Mouse (Mus musculus): ENCODE results near the gene Rapgef5.
"Not testable (repeated sequence)": the region's sequence is repeated elsewhere in the genome, so short reads cannot be mapped to it uniquely, and the experiment has no call there.

Rapgef5 gene

DNA sequence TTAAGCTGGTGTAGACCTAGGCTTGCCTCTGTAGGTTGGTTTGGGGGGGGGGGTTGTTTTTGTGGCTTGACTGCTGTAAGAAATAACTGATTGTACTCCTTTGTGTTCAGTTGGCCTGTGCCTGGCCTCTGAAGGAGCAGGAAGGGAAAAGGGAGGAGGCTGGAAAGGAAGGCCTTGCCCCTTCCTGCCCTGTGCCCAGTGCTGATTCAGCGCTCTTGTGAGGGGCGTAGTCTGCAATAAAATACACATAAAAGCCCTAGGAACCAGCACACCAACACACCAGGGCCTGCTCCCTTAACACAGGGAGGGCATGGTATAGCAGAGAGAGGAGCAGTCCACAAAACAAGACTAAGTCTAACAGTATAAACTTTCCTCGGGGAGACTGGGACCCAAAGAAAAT lies 247.0 kb downstream of the Rapgef5 start:
- no peak for DNase-seq (ENCODE audit: low read depth, low spot score)

DNA sequence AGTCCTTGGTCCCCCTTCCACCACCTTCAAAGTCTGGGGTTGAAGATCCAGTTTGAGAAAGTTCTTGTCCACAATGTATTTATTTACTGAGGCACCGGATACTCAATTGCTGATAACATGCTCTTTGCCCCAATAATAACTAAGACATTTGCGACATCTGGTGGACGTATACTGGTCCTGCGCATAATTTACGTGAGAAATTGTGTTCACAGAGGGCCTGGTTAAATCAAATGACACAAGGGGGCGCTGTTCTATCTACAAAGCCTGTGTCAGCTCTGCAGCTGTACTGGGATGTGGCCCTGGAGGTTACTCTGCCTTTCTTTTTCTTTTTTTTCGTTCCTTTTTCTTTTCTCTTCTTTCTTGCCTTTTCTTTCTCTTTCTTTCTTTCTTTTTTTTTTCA lies 248.6 kb downstream of the Rapgef5 start:
- DNase-seq (ENCODE audit: low read depth, low spot score): peak; percentile 65

DNA sequence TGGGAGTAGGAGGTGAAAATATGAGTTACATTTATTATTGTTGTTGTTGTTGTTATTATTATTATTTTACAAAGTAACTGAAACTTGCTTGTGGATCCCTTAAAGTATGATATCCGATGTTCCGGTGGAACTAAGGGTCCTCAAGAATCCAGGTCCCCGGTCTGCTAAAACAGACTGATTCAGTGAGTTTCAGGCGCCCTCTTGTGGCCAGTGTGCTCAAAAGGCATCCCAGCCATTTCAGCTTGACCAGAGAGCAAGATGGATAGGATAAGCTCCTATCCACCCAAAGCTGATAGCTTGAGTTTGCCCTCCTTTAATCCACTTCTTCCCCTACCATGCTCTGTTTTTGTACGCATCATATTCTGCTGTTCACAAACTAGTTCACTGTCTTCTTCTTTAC lies 252.8 kb downstream of the Rapgef5 start:
- DNase-seq (ENCODE audit: low read depth, low spot score): no peak

DNA sequence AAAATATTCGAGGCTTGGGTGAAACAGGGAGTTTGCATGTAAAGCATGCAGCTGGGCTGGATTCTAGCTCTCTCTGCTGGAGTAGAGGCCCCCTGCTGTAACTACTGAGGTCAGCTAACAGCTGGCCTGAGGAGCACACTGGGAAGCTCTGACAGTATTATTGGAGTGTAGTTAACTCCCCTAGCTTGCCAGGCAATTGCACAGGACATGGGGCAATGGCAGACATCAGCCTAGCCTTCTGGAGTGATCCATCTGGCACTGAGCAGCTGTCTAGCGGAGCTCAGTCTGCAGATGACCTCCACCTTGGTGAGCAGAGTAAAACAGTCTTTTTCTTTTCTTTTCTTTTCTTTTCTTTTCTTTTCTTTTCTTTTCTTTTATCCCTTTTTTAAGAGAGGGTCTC lies 253.9 kb downstream of the Rapgef5 start:
- DNase-seq (ENCODE audit: low read depth, low spot score): no peak

DNA sequence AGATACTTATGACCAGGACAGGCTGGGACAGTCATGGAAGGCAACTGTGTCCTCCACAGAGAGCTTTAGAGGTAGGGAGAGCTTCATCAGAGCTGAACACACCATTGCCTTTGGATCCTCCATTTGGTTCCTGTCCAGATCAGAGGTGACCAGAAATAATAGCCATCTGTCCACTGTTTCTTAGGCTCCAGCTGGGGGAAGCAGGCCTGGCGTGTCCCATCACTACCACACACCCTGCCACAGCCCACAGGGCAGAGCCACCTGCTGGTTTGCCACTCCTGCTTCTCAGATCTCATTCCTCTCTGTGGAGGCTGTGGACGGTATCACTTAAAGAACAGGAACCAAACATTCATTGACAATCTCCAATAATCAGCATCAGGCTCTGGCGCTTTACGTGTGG lies 254.9 kb downstream of the Rapgef5 start:
- no peak for DNase-seq (ENCODE audit: low read depth, low spot score)

DNA sequence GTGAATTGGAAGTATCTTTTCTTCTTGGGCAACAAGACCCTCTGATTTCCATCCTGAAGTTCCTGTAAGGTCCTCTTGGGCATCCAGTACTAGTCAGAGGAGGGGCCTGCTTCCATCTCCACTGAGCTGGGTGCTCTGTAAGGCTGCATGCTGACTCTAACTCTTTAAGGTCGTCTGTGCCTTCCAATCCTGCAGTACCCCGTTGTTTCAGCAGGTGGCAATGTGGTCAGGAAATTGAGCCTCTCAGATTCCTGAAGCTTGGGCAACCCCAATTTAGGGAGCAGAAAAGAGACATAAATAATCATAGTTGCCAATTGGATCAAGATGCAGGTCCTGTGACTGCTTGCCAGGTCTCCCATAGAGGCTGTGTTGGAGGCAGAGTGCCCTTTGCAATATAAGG lies 256.4 kb downstream of the Rapgef5 start:
- DNase-seq (ENCODE audit: low read depth, low spot score): no peak

DNA sequence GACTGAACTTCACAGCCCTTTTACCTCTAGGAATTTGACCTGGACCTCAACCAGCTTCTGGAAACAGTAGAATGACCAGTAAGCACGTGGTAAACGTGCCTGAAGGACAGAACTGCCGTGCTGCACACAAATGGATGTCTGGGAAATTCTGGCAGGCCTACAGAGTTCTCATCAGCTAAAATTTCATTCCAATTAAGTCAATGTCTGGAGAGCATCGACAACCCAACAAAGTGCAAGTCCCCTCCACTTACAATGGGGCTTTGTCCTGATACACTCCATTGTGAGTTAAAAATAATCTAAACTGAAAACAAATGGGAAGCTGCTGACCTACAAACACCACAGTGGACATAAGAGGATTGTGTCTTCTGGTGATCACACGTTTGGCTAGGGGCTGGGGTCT lies 260.6 kb downstream of the Rapgef5 start:
- no peak for DNase-seq (ENCODE audit: low read depth, low spot score)

DNA sequence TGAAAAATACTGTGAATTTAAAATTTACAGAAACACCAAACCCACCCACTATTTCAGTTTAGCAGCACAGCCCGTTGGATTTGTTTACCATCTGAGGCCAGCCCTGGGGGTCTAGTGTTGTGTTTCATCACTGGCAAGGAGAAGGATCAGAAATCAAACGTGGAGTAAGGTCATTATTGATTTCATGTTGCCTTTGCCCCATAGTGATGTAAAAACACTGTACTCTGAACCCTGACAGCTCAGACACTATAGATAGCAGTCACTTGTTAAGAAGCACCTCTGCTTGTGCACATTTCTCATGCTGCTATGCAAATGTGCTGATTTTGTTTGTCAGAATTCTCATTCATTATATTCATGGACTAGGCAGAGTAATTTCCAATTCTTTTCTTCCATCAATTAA lies 265.1 kb downstream of the Rapgef5 start:
- no peak for DNase-seq (ENCODE audit: low read depth, low spot score)

DNA sequence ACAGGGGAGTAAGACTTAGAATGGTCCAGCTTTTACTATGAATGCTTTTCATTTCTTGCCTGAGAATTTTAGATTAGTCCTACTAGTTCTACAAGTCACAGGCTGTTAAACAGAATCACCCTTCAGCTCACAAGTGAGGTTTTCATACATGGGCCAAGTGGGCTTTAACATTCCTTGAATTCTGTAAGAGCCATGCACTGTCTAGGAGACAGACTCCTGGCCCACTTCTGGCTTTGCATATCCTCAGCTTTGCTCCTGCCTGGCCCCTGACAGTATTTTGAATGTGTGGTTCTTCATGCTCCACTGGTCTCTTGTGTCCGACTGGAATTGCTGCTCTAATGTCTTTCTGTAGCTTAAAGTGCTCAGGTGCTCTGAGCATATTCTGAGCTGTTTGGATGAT lies 267.1 kb downstream of the Rapgef5 start:
- DNase-seq (ENCODE audit: low read depth, low spot score): no peak

DNA sequence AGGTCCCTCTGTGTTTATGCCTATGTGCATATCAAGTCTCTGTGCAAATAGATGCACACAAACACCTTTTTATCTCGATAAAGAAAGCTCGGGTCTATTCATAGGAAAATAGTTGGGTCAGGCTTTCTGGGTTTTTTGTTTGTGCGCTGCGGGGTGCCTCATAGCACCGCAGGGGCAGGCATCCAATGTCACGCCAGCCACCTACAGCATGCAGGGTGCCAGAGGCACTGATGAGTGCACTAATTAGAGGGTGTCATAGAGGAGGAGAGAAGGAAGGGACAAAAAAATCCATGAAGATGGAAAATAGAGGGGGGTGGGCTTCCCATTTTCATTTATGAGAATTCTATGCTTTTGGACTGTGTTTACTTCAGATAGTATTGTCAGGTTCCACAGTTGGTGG lies 270.3 kb downstream of the Rapgef5 start:
- DNase-seq (ENCODE audit: low read depth, low spot score): no peak

DNA sequence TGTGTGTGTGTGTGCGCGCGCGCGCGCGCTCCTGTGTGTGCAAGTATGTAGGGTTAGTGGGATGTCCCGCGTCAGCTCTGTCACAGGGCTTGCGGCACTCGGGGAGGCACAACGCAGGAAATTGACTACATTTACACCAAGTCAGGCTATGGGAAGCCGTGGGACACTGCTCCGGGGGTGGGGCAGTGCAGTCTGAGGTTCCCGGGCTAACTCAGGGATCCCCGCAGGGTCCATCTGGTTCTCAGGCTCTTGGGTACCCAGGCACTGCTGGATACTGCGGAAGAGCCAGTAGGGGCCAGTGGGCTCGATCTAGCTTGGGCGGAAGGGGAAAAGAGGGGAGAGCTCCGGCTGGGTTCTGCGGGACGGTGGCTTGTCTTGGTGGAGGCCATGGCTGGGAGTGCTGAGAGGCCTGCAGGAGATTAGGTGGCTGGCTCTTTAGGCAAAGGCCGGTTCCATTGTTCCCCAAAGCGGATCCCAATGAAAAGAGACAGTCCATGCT lies 272.3 kb downstream of the Rapgef5 start:
- no peak for DNase-seq (ENCODE audit: low read depth, low spot score)

DNA sequence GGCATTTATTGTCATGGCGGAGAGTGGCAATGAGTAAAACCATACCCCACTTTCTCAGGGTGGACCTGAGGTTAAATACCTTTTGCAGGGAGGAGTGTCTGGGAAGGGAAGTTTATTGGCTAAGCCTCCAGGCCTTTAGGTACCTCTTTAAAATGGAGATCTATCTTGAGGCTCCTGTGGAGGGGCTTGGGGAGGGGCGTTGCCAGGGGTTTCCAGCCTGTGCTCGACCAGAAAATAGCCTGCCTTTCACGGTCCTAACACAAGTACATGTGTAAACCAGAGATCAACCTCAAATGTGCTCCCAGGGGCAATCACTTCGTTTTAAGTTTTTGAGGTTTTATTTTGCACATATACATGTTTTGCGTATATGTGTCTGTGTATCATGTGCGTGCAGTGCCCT lies 272.7 kb downstream of the Rapgef5 start:
- DNase-seq (ENCODE audit: low read depth, low spot score): no peak

DNA sequence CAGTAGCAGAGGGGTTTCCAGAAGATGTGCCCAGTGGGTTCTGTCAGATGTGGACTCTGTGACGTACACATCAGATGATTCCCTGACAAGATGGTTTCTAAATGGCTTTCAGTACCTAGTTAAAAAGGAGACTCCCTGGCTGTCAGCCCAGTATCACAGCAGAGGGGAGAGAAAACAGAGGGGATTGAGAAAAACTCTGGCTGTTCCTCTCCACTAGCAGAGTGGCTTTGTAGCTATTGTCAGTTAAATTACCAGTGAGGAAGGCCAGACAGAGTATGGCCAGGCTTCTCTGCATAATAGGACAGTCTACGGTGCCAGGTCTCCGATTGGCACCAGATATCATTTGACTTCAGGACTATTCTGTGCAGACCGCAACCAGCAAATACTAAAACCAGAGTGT lies 279.0 kb downstream of the Rapgef5 start:
- DNase-seq (ENCODE audit: low read depth, low spot score): no peak

DNA sequence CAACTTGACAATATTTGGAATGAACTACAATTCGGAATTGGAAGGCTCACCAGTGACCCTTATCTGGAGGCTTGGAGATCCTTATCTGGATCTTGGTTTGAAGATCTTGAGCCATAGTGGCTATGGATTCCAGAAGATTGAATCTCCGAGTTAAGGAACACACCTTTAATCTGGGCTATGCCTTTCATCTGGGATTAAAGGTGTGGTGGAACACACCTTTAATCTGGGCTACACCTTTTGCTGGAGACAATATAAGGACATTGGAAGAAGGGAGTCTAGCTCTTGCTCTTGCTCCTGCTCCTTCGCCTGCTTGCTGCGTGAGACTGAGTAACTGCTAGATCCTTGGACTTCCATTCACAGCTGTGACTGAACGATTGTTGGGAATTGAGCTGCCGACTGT lies 287.7 kb downstream of the Rapgef5 start, which contains the start of gene Cdca7l:
Cdca7l (plus strand) TSS at position 301 of the 400 bp plus-strand sequence.
- DNase-seq (ENCODE audit: low read depth, low spot score): not testable (repeated sequence)

DNA sequence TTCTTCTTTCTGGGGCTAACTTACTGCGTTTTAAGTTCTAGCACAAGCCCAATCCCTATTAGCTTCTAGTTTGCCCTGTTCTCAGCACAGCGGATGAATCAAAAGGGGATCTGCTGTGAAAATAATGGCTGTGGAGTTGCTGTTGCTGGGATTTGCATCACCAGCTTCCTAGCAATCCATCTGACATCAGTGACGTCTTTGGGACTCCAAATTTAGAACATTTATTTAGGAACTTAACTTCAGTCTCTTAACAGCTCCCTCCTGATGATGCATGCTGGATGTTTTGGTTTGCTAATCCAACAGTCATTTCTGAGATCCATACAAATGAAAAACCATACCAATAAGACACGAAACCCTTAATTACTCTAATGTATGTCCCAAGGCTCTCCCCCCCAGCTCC lies 289.3 kb downstream of the Rapgef5 start:
- DNase-seq (ENCODE audit: low read depth, low spot score): no peak

DNA sequence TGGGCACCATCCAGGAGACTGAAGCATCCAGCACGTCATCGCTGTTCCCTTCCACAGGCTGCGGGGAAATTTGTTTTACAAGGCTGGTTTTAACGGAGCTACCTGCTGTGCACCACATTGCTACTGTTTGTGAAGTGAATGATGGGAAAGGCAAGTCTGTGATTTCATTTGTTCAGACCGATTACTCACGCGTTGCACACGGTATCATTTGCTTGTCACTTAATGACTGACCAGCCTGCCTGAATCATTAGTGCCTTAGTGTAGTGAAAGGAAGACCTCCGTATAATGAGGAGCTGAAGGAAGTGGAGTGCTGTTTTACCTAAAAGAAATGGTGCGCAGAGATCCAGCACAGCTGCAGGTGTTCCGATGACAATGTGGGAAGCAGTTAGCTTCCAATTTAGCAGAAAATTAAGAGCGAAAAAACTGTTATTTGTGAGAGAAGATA lies 289.8 kb downstream of the Rapgef5 start:
- DNase-seq (ENCODE audit: low read depth, low spot score): no peak

DNA sequence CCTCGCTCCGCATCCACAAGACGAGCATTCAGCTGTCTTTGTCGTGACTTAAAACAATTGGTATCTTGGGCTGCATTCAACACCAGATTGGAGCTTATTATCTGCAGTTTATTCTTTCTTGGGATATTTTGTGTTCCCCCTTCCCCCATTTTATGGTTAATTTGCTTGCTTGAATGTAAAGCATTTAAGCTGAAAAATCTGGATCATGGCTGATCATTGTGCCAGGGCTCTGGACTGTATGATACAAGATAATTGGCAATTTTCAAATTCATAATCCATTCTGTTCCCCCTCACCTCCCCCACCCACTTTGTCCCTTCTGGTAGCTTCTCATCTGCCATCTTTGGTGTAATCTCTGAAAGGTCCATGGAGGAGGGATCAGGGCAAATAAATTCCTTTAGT lies 290.2 kb downstream of the Rapgef5 start:
- DNase-seq (ENCODE audit: low read depth, low spot score): no peak

DNA sequence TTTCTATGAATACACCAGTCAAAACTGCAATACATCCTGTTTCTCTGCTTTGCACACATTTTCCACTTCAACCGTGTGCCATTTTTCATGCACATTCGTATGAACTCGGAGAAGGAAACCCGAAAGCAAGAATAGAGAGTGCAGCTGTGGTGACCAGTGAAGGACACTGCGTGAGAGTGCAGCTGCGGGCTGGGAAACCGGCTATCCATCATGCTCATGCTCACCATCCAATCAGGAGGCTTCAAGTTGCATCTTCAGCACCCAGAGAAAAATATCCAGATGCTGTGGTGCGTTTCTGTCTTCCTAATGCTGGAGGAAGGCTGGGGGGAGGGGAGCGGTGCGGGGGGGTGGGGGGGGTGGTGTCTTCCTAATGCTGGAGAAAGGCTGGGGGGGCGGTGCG lies 291.4 kb downstream of the Rapgef5 start:
- DNase-seq (ENCODE audit: low read depth, low spot score): no peak

DNA sequence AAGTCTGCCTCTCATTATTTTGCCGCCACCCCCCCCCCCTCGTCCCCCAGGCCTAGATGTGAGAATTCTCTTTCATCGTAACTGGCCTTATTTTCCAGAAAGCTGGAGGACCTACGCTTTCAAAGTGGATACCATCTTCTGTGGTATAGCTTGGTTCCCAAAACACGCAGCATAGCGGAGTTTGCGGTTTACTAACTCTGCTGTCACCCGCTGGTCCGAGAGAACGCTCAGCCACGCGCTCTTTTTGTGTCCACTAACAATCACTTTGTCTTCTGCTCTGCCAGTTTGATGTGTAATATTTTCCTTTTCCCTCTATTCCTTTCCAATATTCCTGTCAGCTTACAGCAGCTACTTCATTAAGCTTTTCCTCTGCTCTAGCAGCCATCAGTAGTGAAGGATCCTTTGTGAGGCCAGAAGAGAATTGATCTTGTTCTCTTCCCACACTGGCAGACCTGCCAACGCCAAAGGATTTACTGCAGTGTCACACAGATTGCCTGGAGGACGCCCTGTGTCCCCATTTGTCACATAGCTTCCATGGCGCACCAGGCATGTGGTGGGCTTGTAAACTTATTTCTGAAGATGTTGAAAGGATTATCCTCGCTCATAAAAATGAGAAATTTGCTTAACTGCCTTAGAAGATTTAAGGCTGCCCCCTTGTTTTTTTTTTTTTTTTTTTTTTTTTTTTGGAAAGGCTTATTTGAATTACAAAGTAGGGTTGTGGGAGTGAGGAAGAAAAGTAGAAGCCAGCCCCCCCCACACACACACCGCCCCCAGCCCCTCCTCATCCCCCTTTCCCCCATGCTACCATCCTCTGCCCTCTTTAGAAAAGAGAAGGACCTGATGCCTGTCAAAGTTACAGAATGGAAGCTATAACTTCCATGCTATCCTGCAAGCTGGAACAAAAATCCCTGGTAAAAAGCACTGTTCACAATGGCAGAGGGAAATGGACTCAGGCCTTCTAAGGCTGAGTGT lies 292.4 kb downstream of the Rapgef5 start:
- DNase-seq (ENCODE audit: low read depth, low spot score): no peak
